Mouse (Mus musculus) small intestine, adult 2 months (tissue): Measurements from ENCODE around the gene Klc1. TPM values are rescaled to one million over a fixed set of nuclear protein-coding genes. Genes with fewer than 3 reads are reported as not detected.

Experiments used
- H3K27ac ChIP-seq: fragments of 200-500 bp; 2 replicates; pipeline ENCODE4 v1.5.1; 2012; ENCODE audit warnings: low read depth, low read length, control low read depth, inconsistent platforms; ENCODE audit not compliant: insufficient read depth
- H3K27me3 ChIP-seq: fragments of 200-500 bp; 2 replicates; pipeline ENCODE4 v1.6.1; 2012; ENCODE audit warnings: mild to moderate bottlenecking, moderate library complexity, low read length, inconsistent platforms; ENCODE audit not compliant: control insufficient read depth, insufficient read depth
- H3K36me3 ChIP-seq: fragments of 200-500 bp; 2 replicates; pipeline ENCODE4 v1.6.1; 2012; ENCODE audit warnings: mild to moderate bottlenecking, low read length, control low read depth, inconsistent platforms; ENCODE audit not compliant: control insufficient read depth, insufficient read depth
- H3K4me1 ChIP-seq: fragments of 200-500 bp; 2 replicates; pipeline ENCODE4 v1.6.1; 2012; ENCODE audit warnings: low read length, inconsistent platforms, mixed read lengths; ENCODE audit not compliant: control insufficient read depth, insufficient read depth, insufficient read length
- H3K4me3 ChIP-seq: fragments of 200-500 bp; 2 replicates; pipeline ENCODE4 v1.5.1; 2012; ENCODE audit warnings: low read depth, mild to moderate bottlenecking, control low read depth, inconsistent platforms, low read length, moderate library complexity
- CTCF ChIP-seq: fragments of 200-500 bp; IDR thresholded peaks from 2 replicates; pipeline ENCODE4 v1.5.1; 2012; ENCODE audit warnings: low read depth, mild to moderate bottlenecking, control low read depth, inconsistent platforms, low read length, moderate library complexity, mixed read lengths; ENCODE audit not compliant: insufficient replicate concordance, insufficient read length; ENCODE audit errors: extremely low read depth
- POLR2A ChIP-seq: fragments of 200-500 bp; IDR thresholded peaks from 2 replicates; pipeline ENCODE4 v1.6.1; 2012; ENCODE audit warnings: low read depth, mild to moderate bottlenecking, control low read depth, inconsistent platforms, low read length, moderate library complexity
- WGBS: fragments of 180-500 bp; shearing (Covaris S2); methylation state at CpG from one replicate; pipeline ENCODE4 v1.1.7; 2018; 5-methylcytosine and 5-hydroxymethylcytosine counted together
- polyA plus RNA-seq: library from polyadenylated mRNA; depleted of rRNA; stranded (reverse); fragments of >200 nt; gene quantifications from 2 replicates; pipeline ENCODE4 v1.2.3, GENCODE M21; 2012; rRNA removed

Klc1 gene
- polyA plus RNA-seq, 1 experiment, result 55.8 TPM

GRCm38 (mm10) chr12:111855448-111855847 lies 96.8 kb downstream of the Klc1 start:
- WGBS, result 89% methylated on average over 2 of the region's 2 CpGs
- H3K27ac ChIP-seq, result no peak overlapping the region
- TF ChIP-seq CTCF (no peak), POLR2A (no peak)
- no peak overlapping the region for H3K4me3 ChIP-seq
- H3K27me3 ChIP-seq, result no peaks in the 10 kb centered on the region
- H3K36me3 ChIP-seq, result peaks cover 20% of the 10 kb centered on the region
- H3K4me1 ChIP-seq, result peaks cover 6% of the 10 kb centered on the region; the same call in 1 of the 2 replicates

Other genes starting within 250 kb of the Klc1 start
- gene Eif5, start 220.8 kb upstream of the Klc1 start, polyA plus RNA-seq, result 25.8 and 55.8 TPM in 2 replicates
- gene Mark3, start 184.3 kb upstream of the Klc1 start, polyA plus RNA-seq, result 9.8 and 19.3 TPM in 2 replicates
- gene Ckb, start 86.5 kb upstream of the Klc1 start, polyA plus RNA-seq, result 599 and 1,328 TPM in 2 replicates
- gene Trmt61a, start 80.7 kb upstream of the Klc1 start, polyA plus RNA-seq, result 24.9 and 33.6 TPM in 2 replicates
- gene Bag5, start 45.6 kb upstream of the Klc1 start, polyA plus RNA-seq, result 3.4 and 5.5 TPM in 2 replicates
- gene Apopt1, start 45.6 kb upstream of the Klc1 start, polyA plus RNA-seq, result 12.1 and 16.7 TPM in 2 replicates
- gene Xrcc3, start 55.0 kb downstream of the Klc1 start, polyA plus RNA-seq, result 6.5 and 9.3 TPM in 2 replicates
- 59.5 and 146 TPM in 2 replicates for gene Zfyve21, start 55.3 kb downstream of the Klc1 start, polyA plus RNA-seq
- gene Ppp1r13b, start 149.3 kb downstream of the Klc1 start, polyA plus RNA-seq, result 12.2 and 22.8 TPM in 2 replicates
- gene Atp5mpl, start 208.1 kb downstream of the Klc1 start, polyA plus RNA-seq, result 17.1 and 34.2 TPM in 2 replicates
- gene Tdrd9, start 212.7 kb downstream of the Klc1 start, polyA plus RNA-seq, result 0.04 and 0.09 TPM in 2 replicates
- gene Rd3l, start 222.5 kb downstream of the Klc1 start, polyA plus RNA-seq, result not detected in 2 replicates